Mouse (Mus musculus) kidney, postnatal 0 days (tissue): ENCODE data around the gene Epm2a. TPM values are rescaled to one million over a fixed set of nuclear protein-coding genes. Genes with fewer than 3 reads are reported as not detected.

ENCODE experiments used
- ATAC-seq: fragments of 200-750 bp; cut with Nextera tagmentation; replicated peaks from 2 replicates; pipeline ENCODE4 v1.8.0; 2017; ENCODE audit warnings: low read depth, moderate number of reproducible peaks, moderate TSS enrichment, moderate library complexity; ENCODE audit not compliant: low FRiP score
- DNase-seq: peaks from one replicate; pipeline ENCODE4 v3.0.0-alpha.2; 2016; ENCODE audit warnings: low spot score
- H3K27ac ChIP-seq: fragments of 300-500 bp; sonication (generic); 2 replicates; pipeline ENCODE4 v1.5.1; 2014; ENCODE audit warnings: mild to moderate bottlenecking
- H3K27me3 ChIP-seq: fragments of 300-500 bp; sonication (generic); 2 replicates; pipeline ENCODE4 v1.6.1; 2014; ENCODE audit warnings: low read length, mixed read lengths; ENCODE audit not compliant: insufficient read depth
- H3K36me3 ChIP-seq: fragments of 300-500 bp; sonication (generic); 2 replicates; pipeline ENCODE4 v1.6.1; 2014; ENCODE audit warnings: low read length, mixed read lengths; ENCODE audit not compliant: insufficient read depth
- H3K4me1 ChIP-seq: fragments of 300-500 bp; sonication (generic); replicated peaks from 2 replicates; pipeline ENCODE4 v1.6.1; 2014; ENCODE audit warnings: antibody characterized with exemption, low read length, mixed read lengths; ENCODE audit not compliant: insufficient read depth
- H3K4me2 ChIP-seq: fragments of 300-500 bp; sonication (generic); 2 replicates; pipeline ENCODE4 v1.6.1; 2014; ENCODE audit warnings: mild to moderate bottlenecking, low read length, moderate library complexity, mixed read lengths
- H3K4me3 ChIP-seq: fragments of 300-500 bp; sonication (generic); replicated peaks from 2 replicates; pipeline ENCODE4 v1.5.1; 2014; ENCODE audit warnings: low read depth, low read length
- H3K9ac ChIP-seq: fragments of 300-500 bp; sonication (generic); 2 replicates; pipeline ENCODE4 v1.6.1; 2014; ENCODE audit warnings: low read depth, low read length
- H3K9me3 ChIP-seq: fragments of 300-500 bp; sonication (generic); replicated peaks from 2 replicates; pipeline ENCODE4 v1.6.1; 2016; ENCODE audit warnings: low read length, inconsistent platforms, mixed read lengths
- CTCF ChIP-seq: IDR thresholded peaks from 2 replicates; pipeline ENCODE4 v1.5.1; 2016; ENCODE audit warnings: antibody characterized with exemption, low read depth, mild to moderate bottlenecking, moderate library complexity
- WGBS: fragments of 180-500 bp; shearing (Covaris S2); extraction: QIAGEN DNeasy Blood & Tissue Kit; methylation state at CpG from one replicate; pipeline ENCODE4 v1.1.7; 2014; 5-methylcytosine and 5-hydroxymethylcytosine counted together
- polyA plus RNA-seq: library from polyadenylated mRNA; unstranded; fragments of >200 nt; fragmentation: Nextera tagmentation; extraction: Ambion mirVana; gene quantifications from 2 replicates; pipeline ENCODE4 v1.2.1, GENCODE M21; 2015

Epm2a gene
- polyA plus RNA-seq, 1 experiment from 2014 or later, result 0.87 TPM

DNA sequence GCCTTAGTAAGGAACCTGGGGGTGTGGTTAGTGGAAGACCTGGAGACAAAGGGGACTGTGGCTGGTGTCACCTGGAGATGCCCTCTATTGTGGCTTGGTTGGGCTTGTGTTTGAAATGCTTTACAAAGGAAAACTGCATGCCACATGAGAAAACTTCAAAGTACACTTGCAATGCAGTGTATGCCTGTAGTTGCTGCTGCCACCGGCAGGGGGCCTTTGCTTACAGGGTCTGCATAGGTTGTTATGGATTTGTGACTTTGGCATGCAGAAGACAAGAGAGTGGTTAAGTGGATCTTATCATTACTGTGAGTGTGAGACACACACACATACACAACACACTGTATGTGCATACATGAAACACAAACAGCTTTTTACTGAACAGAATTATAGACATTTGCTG is 114.2 kb downstream of the Epm2a start:
- no peak for DNase-seq
- Histone ChIP-seq H3K9ac (no peak overlapping the region), H3K4me3 (no peak overlapping the region), H3K27ac (no peak overlapping the region), H3K27me3 (no peaks in the 10 kb centered on the region), H3K4me2 (no peak overlapping the region), H3K9me3 (no peaks in the 10 kb centered on the region), H3K4me1 (no peaks in the 10 kb centered on the region), H3K36me3 (no peaks in the 10 kb centered on the region)
- WGBS, result 41% methylated on average over 1 of the region's 1 CpGs
- peak; percentile 41; the same call in 1 of the 2 replicates for TF ChIP-seq CTCF
- no peak for ATAC-seq

DNA sequence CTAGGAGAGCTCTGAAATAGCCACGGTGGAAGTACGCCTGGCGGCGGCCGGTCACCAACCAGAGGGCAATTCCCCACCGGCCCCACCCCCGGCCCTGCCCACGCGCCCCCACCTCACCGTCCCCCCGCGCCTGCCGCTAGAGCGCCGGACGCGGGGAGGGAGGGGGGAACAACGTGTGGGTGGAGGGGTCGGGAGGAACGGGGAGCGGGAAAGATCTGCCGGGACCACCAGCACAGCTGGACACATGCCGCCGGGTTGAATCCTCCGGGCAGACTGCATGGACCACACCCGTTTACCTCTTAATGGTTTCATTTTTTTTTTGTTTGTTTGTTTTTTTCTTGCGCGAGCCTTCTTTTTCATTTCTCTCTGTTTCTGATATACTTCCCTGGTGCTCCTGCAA is 148.8 kb downstream of the Epm2a start:
- TF ChIP-seq CTCF, result no peak
- Histone ChIP-seq H3K27me3 (no peaks in the 10 kb centered on the region), H3K9me3 (0 out of 2 replicates have a peak, but pooled peaks cover 3% of the 10 kb centered on the region), H3K4me1 (no peaks in the 10 kb centered on the region), H3K36me3 (no peaks in the 10 kb centered on the region), H3K27ac (no peak overlapping the region), H3K4me2 (no peak overlapping the region), H3K4me3 (no peak overlapping the region), H3K9ac (no peak overlapping the region)
- DNase-seq (peak; percentile 82), ATAC-seq (peak; percentile 100)
- 50% methylated on average over 28 of the region's 28 CpGs for WGBS

Other genes with a start within 250 kb of the Epm2a start
- gene Shprh, start 194.0 kb upstream of the Epm2a start, polyA plus RNA-seq, result 10.7 and 11.0 TPM in 2 replicates
- 18.8 and 20.1 TPM in 2 replicates for gene Fbxo30, start 62.1 kb upstream of the Epm2a start, polyA plus RNA-seq